Mouse (Mus musculus): Measurements from ENCODE around the gene Adgrg5.

Gene Adgrg5

GRCm38 (mm10) chr8:94917851-94918495 is 5.5 kb upstream of the Adgrg5 start, which contains the start of gene Ccdc102a:
TSS of gene Ccdc102a (minus strand) at chr8:94918098.
- peak in 1 of 2 experiments; percentile 41 for DNase-seq

- peak; percentile 42 to 55 for DNase-seq
These were observed 4.2 kb upstream of the Adgrg5 start for GRCm38 (mm10) chr8:94919256-94919655.

- DNase-seq: no peak
These were observed 1.3 kb upstream of the Adgrg5 start for GRCm38 (mm10) chr8:94922176-94922575.

GRCm38 (mm10) chr8:94922602-94923001 is 892 bp upstream of the Adgrg5 start:
- DNase-seq: no peak

- DNase-seq: no peak
These were observed 4.7 kb downstream of the Adgrg5 start for GRCm38 (mm10) chr8:94928227-94928626.

GRCm38 (mm10) chr8:94933918-94934317 is 10.4 kb downstream of the Adgrg5 start:
- DNase-seq: no peak

- DNase-seq: no peak
These were observed 11.7 kb downstream of the Adgrg5 start for GRCm38 (mm10) chr8:94935172-94935571.

GRCm38 (mm10) chr8:94942566-94942965 is 19.1 kb downstream of the Adgrg5 start:
- peak; percentile 68 to 78 for DNase-seq

GRCm38 (mm10) chr8:94945185-94945584 is 21.7 kb downstream of the Adgrg5 start:
- no peak for DNase-seq

- DNase-seq: no peak
These were observed 24.9 kb downstream of the Adgrg5 start for GRCm38 (mm10) chr8:94948421-94948820.

GRCm38 (mm10) chr8:94949010-94949409 is 25.5 kb downstream of the Adgrg5 start:
- DNase-seq: no peak

GRCm38 (mm10) chr8:94950046-94950445 is 26.6 kb downstream of the Adgrg5 start:
- DNase-seq: peak; percentile 61 to 64

GRCm38 (mm10) chr8:94950458-94950857 is 27.0 kb downstream of the Adgrg5 start:
- DNase-seq: no peak

GRCm38 (mm10) chr8:94952086-94952485 is 28.6 kb downstream of the Adgrg5 start:
- no peak for DNase-seq

- DNase-seq: no peak
These were observed 30.3 kb downstream of the Adgrg5 start for GRCm38 (mm10) chr8:94953624-94954367.

GRCm38 (mm10) chr8:94954368-94954737 is 30.9 kb downstream of the Adgrg5 start:
- DNase-seq: no peak

GRCm38 (mm10) chr8:94954921-94955758 is 31.6 kb downstream of the Adgrg5 start:
- DNase-seq: peak; percentile 61 to 64

GRCm38 (mm10) chr8:94956078-94956574 is 32.6 kb downstream of the Adgrg5 start:
- DNase-seq: peak in 1 of 2 experiments; percentile 52

- no peak for DNase-seq
These were observed 38.7 kb downstream of the Adgrg5 start for GRCm38 (mm10) chr8:94962201-94962600.

- DNase-seq: peak in 1 of 2 experiments; percentile 1
These were observed 41.3 kb downstream of the Adgrg5 start for GRCm38 (mm10) chr8:94964828-94965227.

GRCm38 (mm10) chr8:94966578-94966977 is 43.1 kb downstream of the Adgrg5 start:
- DNase-seq: peak in 1 of 2 experiments; percentile 43

GRCm38 (mm10) chr8:94967071-94967470 is 43.6 kb downstream of the Adgrg5 start:
- peak in 1 of 2 experiments; percentile 2 for DNase-seq

GRCm38 (mm10) chr8:94967554-94967953 is 44.1 kb downstream of the Adgrg5 start:
- DNase-seq: no peak

Data from thymus, postnatal 36 days (tissue).